Mouse (Mus musculus): ENCODE data around the gene Acss3. TPM values are rescaled to one million over a fixed set of nuclear protein-coding genes. Genes with fewer than 3 reads are reported as not detected.

Gene Acss3
- polyA plus RNA-seq, 1 experiment = 0.07 TPM

- H3K4me3 ChIP-seq (ENCODE audit: extremely low read depth, insufficient read depth, insufficient read length) = no peak overlapping the region
- WGBS = 90% methylated on average over 5 of the region's 5 CpGs
Measured at GRCm38 (mm10) chr10:106924334-106924733, 199.1 kb downstream of the Acss3 start.

GRCm38 (mm10) chr10:106914822-106915221 is 208.6 kb downstream of the Acss3 start:
- H3K27ac ChIP-seq (ENCODE audit: insufficient read depth, low read length) = no peak overlapping the region
- no peaks in the 10 kb centered on the region for H3K36me3 ChIP-seq (ENCODE audit: control insufficient read depth, insufficient read depth, low read length)
- no peaks in the 10 kb centered on the region for H3K4me1 ChIP-seq (ENCODE audit: control insufficient read depth, insufficient read depth, insufficient read length)
- no peaks in the 10 kb centered on the region for H3K27me3 ChIP-seq (ENCODE audit: control insufficient read depth, insufficient read depth, low read length)
- DNase-seq (ENCODE audit: low read depth in 1 of 2, low spot score in 2 of 2) = no peak
- TF ChIP-seq CTCF (IDR thresholded peaks at IDR 0.05; ENCODE audit: extremely low read depth, insufficient read depth, insufficient read length, insufficient replicate concordance) (no peak), POLR2A (IDR thresholded peaks at IDR 0.05; ENCODE audit: low read depth, low read length) (no peak)
- no peak overlapping the region for H3K4me3 ChIP-seq (ENCODE audit: extremely low read depth, insufficient read depth, insufficient read length)

More at GRCm38 (mm10) chr10:106924334-106924733, 199.1 kb downstream of the Acss3 start:
- Histone ChIP-seq H3K36me3 (ENCODE audit: control insufficient read depth, insufficient read depth, low read length) (no peaks in the 10 kb centered on the region), H3K27me3 (ENCODE audit: control insufficient read depth, insufficient read depth, low read length) (no peaks in the 10 kb centered on the region), H3K27ac (ENCODE audit: insufficient read depth, low read length) (no peak overlapping the region), H3K4me1 (ENCODE audit: control insufficient read depth, insufficient read depth, insufficient read length) (no peaks in the 10 kb centered on the region)
- TF ChIP-seq CTCF (IDR thresholded peaks at IDR 0.05; ENCODE audit: extremely low read depth, insufficient read depth, insufficient read length, insufficient replicate concordance) (no peak), POLR2A (IDR thresholded peaks at IDR 0.05; ENCODE audit: low read depth, low read length) (no peak)
- DNase-seq (ENCODE audit: low read depth in 1 of 2, low spot score in 2 of 2) = no peak

- DNase-seq (ENCODE audit: low read depth in 1 of 2, low spot score in 2 of 2) = no peak
- H3K4me3 ChIP-seq (ENCODE audit: extremely low read depth, insufficient read depth, insufficient read length) = no peak overlapping the region
- H3K4me1 ChIP-seq (ENCODE audit: control insufficient read depth, insufficient read depth, insufficient read length) = no peaks in the 10 kb centered on the region
- H3K36me3 ChIP-seq (ENCODE audit: control insufficient read depth, insufficient read depth, low read length) = no peaks in the 10 kb centered on the region
- no peak overlapping the region for H3K27ac ChIP-seq (ENCODE audit: insufficient read depth, low read length)
- TF ChIP-seq POLR2A (IDR thresholded peaks at IDR 0.05; ENCODE audit: low read depth, low read length) = no peak
- no peak for TF ChIP-seq CTCF (IDR thresholded peaks at IDR 0.05; ENCODE audit: extremely low read depth, insufficient read depth, insufficient read length, insufficient replicate concordance)
- H3K27me3 ChIP-seq (ENCODE audit: control insufficient read depth, insufficient read depth, low read length) = no peaks in the 10 kb centered on the region
Measured at GRCm38 (mm10) chr10:106914275-106914674, 209.2 kb downstream of the Acss3 start.

GRCm38 (mm10) chr10:106913032-106913431 is 210.4 kb downstream of the Acss3 start:
- 33% methylated on average over 2 of the region's 2 CpGs for WGBS
- H3K36me3 ChIP-seq (ENCODE audit: control insufficient read depth, insufficient read depth, low read length) = no peaks in the 10 kb centered on the region
- H3K4me3 ChIP-seq (ENCODE audit: extremely low read depth, insufficient read depth, insufficient read length) = no peak overlapping the region
- H3K4me1 ChIP-seq (ENCODE audit: control insufficient read depth, insufficient read depth, insufficient read length) = no peaks in the 10 kb centered on the region
- TF ChIP-seq CTCF (IDR thresholded peaks at IDR 0.05; ENCODE audit: extremely low read depth, insufficient read depth, insufficient read length, insufficient replicate concordance) (no peak), POLR2A (IDR thresholded peaks at IDR 0.05; ENCODE audit: low read depth, low read length) (no peak)
- no peak for DNase-seq (ENCODE audit: low read depth in 1 of 2, low spot score in 2 of 2)
- H3K27me3 ChIP-seq (ENCODE audit: control insufficient read depth, insufficient read depth, low read length) = no peaks in the 10 kb centered on the region
- no peak overlapping the region for H3K27ac ChIP-seq (ENCODE audit: insufficient read depth, low read length)

GRCm38 (mm10) chr10:106910108-106910507 is 213.4 kb downstream of the Acss3 start:
- 81% methylated on average over 3 of the region's 3 CpGs for WGBS
- H3K27me3 ChIP-seq (ENCODE audit: control insufficient read depth, insufficient read depth, low read length) = no peaks in the 10 kb centered on the region
- H3K27ac ChIP-seq (ENCODE audit: insufficient read depth, low read length) = no peak overlapping the region
- H3K4me1 ChIP-seq (ENCODE audit: control insufficient read depth, insufficient read depth, insufficient read length) = no peaks in the 10 kb centered on the region
- no peaks in the 10 kb centered on the region for H3K36me3 ChIP-seq (ENCODE audit: control insufficient read depth, insufficient read depth, low read length)
- H3K4me3 ChIP-seq (ENCODE audit: extremely low read depth, insufficient read depth, insufficient read length) = no peak overlapping the region
- no peak for DNase-seq (ENCODE audit: low read depth in 1 of 2, low spot score in 2 of 2)
- no peak for TF ChIP-seq POLR2A (IDR thresholded peaks at IDR 0.05; ENCODE audit: low read depth, low read length)
- no peak for TF ChIP-seq CTCF (IDR thresholded peaks at IDR 0.05; ENCODE audit: extremely low read depth, insufficient read depth, insufficient read length, insufficient replicate concordance)

GRCm38 (mm10) chr10:106896351-106896750 is 227.1 kb downstream of the Acss3 start:
- Histone ChIP-seq H3K36me3 (ENCODE audit: control insufficient read depth, insufficient read depth, low read length) (no peaks in the 10 kb centered on the region), H3K27me3 (ENCODE audit: control insufficient read depth, insufficient read depth, low read length) (no peaks in the 10 kb centered on the region), H3K27ac (ENCODE audit: insufficient read depth, low read length) (no peak overlapping the region), H3K4me3 (ENCODE audit: extremely low read depth, insufficient read depth, insufficient read length) (no peak overlapping the region), H3K4me1 (ENCODE audit: control insufficient read depth, insufficient read depth, insufficient read length) (no peaks in the 10 kb centered on the region)
- DNase-seq (ENCODE audit: low read depth in 1 of 2, low spot score in 2 of 2) = no peak
- no peak for TF ChIP-seq CTCF (IDR thresholded peaks at IDR 0.05; ENCODE audit: extremely low read depth, insufficient read depth, insufficient read length, insufficient replicate concordance)
- TF ChIP-seq POLR2A (IDR thresholded peaks at IDR 0.05; ENCODE audit: low read depth, low read length) = no peak
- 77% methylated on average over 13 of the region's 13 CpGs for WGBS

Other genes starting within 250 kb of the Acss3 start
- not detected in 2 replicates for gene Lin7a, start 148.0 kb upstream of the Acss3 start, polyA plus RNA-seq (2012; rRNA removed)